Comparison of ENCODE assay signal across 13 mouse cellular contexts in genomic region chr15:30884692-30885334, GRCm38 (mm10).
DNase-seq lines count a peak whose midpoint lies in the region; ATAC-seq lines count a peak whose summit lies in the region.
"Had no signal": no experiment of that assay in that cellular context is flagged by ENCODE, and none has a peak within 500 bp of the region (broad histone marks: within the 10 kb centered on the region; RNA-seq: fewer than 3 reads in every experiment).

No protein-coding gene starts in this region.

- WGBS in midbrain, embryonic 12.5 days: 75% methylated on average over 12 of the region's 12 CpGs
- 88% methylated on average over 12 of the region's 12 CpGs for WGBS in midbrain, embryonic 11.5 days
- 46% methylated on average over 12 of the region's 12 CpGs for WGBS in hindbrain, embryonic 14.5 days
- 47% methylated on average over 12 of the region's 12 CpGs for WGBS in neural tube, embryonic 13.5 days

- no peak overlapping the region for H3K4me3 ChIP-seq in midbrain, embryonic 12.5 days
- H3K4me3 ChIP-seq in midbrain, embryonic 11.5 days (ENCODE audit: low read depth, low read length): no peak overlapping the region
- H3K4me3 ChIP-seq in hindbrain, embryonic 14.5 days (replicated peaks; ENCODE audit: low read length): no peak overlapping the region
- no peak overlapping the region for H3K4me3 ChIP-seq in neural tube, embryonic 13.5 days
- H3K4me3 ChIP-seq: stomach, embryonic 15.5 days had no signal

- no peak overlapping the region for H3K4me2 ChIP-seq in midbrain, embryonic 12.5 days (replicated peaks)
- no peak overlapping the region for H3K4me2 ChIP-seq in midbrain, embryonic 11.5 days
- H3K4me2 ChIP-seq in hindbrain, embryonic 14.5 days (replicated peaks): no peak overlapping the region
- H3K4me2 ChIP-seq in neural tube, embryonic 13.5 days: no peak overlapping the region
- H3K4me2 ChIP-seq: stomach, embryonic 15.5 days had no signal

- no peak overlapping the region for H3K27ac ChIP-seq in midbrain, embryonic 12.5 days (replicated peaks)
- no peak overlapping the region for H3K27ac ChIP-seq in midbrain, embryonic 11.5 days (ENCODE audit: low read depth, low read length)
- H3K27ac ChIP-seq in hindbrain, embryonic 14.5 days: peak overlapping the region; percentile 0; the same call in 1 of the 2 replicates
- peak overlapping the region; percentile 33; the same call in 1 of the 2 replicates for H3K27ac ChIP-seq in neural tube, embryonic 13.5 days (replicated peaks)
- H3K27ac ChIP-seq: stomach, embryonic 15.5 days had no signal

- H3K36me3 ChIP-seq in midbrain, embryonic 12.5 days: no peaks in the 10 kb centered on the region
- H3K36me3 ChIP-seq in midbrain, embryonic 11.5 days (ENCODE audit: control insufficient read depth, insufficient read depth, low read length): no peaks in the 10 kb centered on the region
- peaks cover 16% of the 10 kb centered on the region for H3K36me3 ChIP-seq in hindbrain, embryonic 14.5 days (replicated peaks; ENCODE audit: control insufficient read depth, insufficient read depth)
- peaks cover 9% of the 10 kb centered on the region; the same call in 1 of the 2 replicates for H3K36me3 ChIP-seq in neural tube, embryonic 13.5 days
- H3K36me3 ChIP-seq: stomach, embryonic 15.5 days had no signal

- no peak overlapping the region for H3K9ac ChIP-seq in midbrain, embryonic 12.5 days (replicated peaks)
- H3K9ac ChIP-seq in midbrain, embryonic 11.5 days (ENCODE audit: low read length): no peak overlapping the region
- H3K9ac ChIP-seq in hindbrain, embryonic 14.5 days: no peak overlapping the region
- H3K9ac ChIP-seq in neural tube, embryonic 13.5 days: no peak overlapping the region
- H3K9ac ChIP-seq: stomach, embryonic 15.5 days had no signal

- ATAC-seq in frontal cortex, adult (ENCODE audit: low TSS enrichment): peak; percentile 32
- ATAC-seq in midbrain, embryonic 12.5 days (ENCODE audit: low FRiP score, low read depth): peak; percentile 69
- no peak for ATAC-seq in midbrain, embryonic 11.5 days (ENCODE audit: low FRiP score)
- peak; percentile 68; the same call in 1 of the 2 replicates for ATAC-seq in hindbrain, embryonic 14.5 days (ENCODE audit: low FRiP score)
- ATAC-seq in neural tube, embryonic 13.5 days (ENCODE audit: low read depth): peak; percentile 62; the same call in 1 of the 2 replicates

- H3K4me1 ChIP-seq in midbrain, embryonic 12.5 days: 0 out of 2 replicates have a peak, but pooled peaks cover 9% of the 10 kb centered on the region
- H3K4me1 ChIP-seq in midbrain, embryonic 11.5 days (ENCODE audit: control insufficient read depth, insufficient read depth, low read length): no peaks in the 10 kb centered on the region
- H3K4me1 ChIP-seq in hindbrain, embryonic 14.5 days (replicated peaks; ENCODE audit: control insufficient read depth, insufficient read depth, low read length): peaks cover 7% of the 10 kb centered on the region; the same call in 1 of the 2 replicates
- peaks cover 12% of the 10 kb centered on the region for H3K4me1 ChIP-seq in neural tube, embryonic 13.5 days (replicated peaks)

- H3K27me3 ChIP-seq in midbrain, embryonic 12.5 days: no peaks in the 10 kb centered on the region
- no peaks in the 10 kb centered on the region for H3K27me3 ChIP-seq in midbrain, embryonic 11.5 days (ENCODE audit: control insufficient read depth, insufficient read depth, low read length)
- H3K27me3 ChIP-seq in hindbrain, embryonic 14.5 days (ENCODE audit: control insufficient read depth, insufficient read depth, low read length): no peaks in the 10 kb centered on the region
- no peaks in the 10 kb centered on the region for H3K27me3 ChIP-seq in neural tube, embryonic 13.5 days
- H3K27me3 ChIP-seq: stomach, embryonic 15.5 days had no signal

- H3K9me3 ChIP-seq in midbrain, embryonic 12.5 days: no peaks in the 10 kb centered on the region
- no peaks in the 10 kb centered on the region for H3K9me3 ChIP-seq in midbrain, embryonic 11.5 days (ENCODE audit: control insufficient read depth, low read length)
- H3K9me3 ChIP-seq in hindbrain, embryonic 14.5 days (ENCODE audit: control insufficient read depth, low read length): no peaks in the 10 kb centered on the region
- H3K9me3 ChIP-seq in neural tube, embryonic 13.5 days: no peaks in the 10 kb centered on the region
- H3K9me3 ChIP-seq: stomach, embryonic 15.5 days had no signal

- DNase-seq in frontal cortex, postnatal 14 days (ENCODE audit: low spot score in 2 of 2): no peak
- no peak for DNase-seq in midbrain, embryonic 11.5 days (ENCODE audit: low spot score, missing footprints)
- DNase-seq in hindbrain, embryonic 14.5 days (ENCODE audit: low spot score): no peak
- no peak for DNase-seq in cerebellum, adult 11-12 months
- no peak for DNase-seq in cerebellum, postnatal 25 days
- DNase-seq: B cell, adult 2 months; kidney, adult 11 months; liver; lung, postnatal 14 days had no signal

Comparison
In these comparisons a context has a peak if more than half of its experiments do, and no peak if none do; other contexts are left out.
1. H3K27ac ChIP-seq: peak in hindbrain, embryonic 14.5 days (single experiment) and neural tube, embryonic 13.5 days (single experiment); none in midbrain, embryonic 12.5 days (single experiment) and midbrain, embryonic 11.5 days (single experiment).